Mouse (Mus musculus): ENCODE measurements around the gene Hspa8.

DNA sequence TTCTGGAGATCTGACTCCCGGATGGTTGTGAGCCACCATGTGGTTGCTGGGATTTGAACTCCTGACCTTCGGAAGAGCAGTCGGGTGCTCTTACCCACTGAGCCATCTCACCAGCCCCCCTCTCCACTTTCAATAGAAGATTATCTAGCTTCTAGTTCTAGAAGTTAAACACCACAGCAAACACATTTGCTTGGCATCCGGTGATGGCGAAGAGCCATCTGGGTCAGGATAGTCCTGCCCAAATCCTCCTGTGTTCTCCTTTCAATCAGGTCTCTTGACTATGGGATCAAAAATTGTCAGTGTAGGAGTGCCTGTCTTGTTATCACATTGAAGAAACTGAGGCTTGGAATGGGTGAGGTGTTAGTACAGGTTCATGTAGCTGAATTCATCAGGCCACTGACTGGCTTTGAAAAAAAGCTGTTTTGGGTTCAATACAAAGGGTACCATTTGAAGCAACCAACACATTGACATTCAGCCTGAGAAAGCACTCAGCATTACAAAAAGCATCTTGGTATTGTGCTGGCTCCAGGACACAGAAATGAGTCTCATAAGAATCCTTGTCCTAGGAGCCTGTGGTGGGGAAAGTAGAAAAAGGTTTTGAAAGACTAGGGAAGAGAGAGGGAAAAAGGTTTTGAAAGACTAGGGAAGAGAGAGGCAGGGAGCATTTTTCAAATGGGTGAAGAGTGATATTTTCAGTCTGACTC, 16.7 kb downstream of the Hspa8 start:
- no peak for TF ChIP-seq EP300 (IDR thresholded peaks at IDR 0.05; ENCODE audit: low read depth)
- TF ChIP-seq CTCF (IDR thresholded peaks at IDR 0.05; ENCODE audit: low read depth), result no peak
